Mouse (Mus musculus) cortical plate, adult 2 months (tissue): ENCODE measurements around the gene Inpp5a.

Source experiments
- CTCF ChIP-seq: fragments of 200-500 bp; IDR thresholded peaks from 2 replicates; pipeline ENCODE4 v1.5.1; 2011; ENCODE audit warnings: mild to moderate bottlenecking, control low read depth, low read length; ENCODE audit not compliant: insufficient read depth; ENCODE audit errors: extremely low read depth
- POLR2A ChIP-seq: fragments of 200-500 bp; IDR thresholded peaks from 2 replicates; pipeline ENCODE4 v1.6.1; 2011; ENCODE audit warnings: mild to moderate bottlenecking, low read length, control low read depth; ENCODE audit not compliant: insufficient read depth; ENCODE audit errors: extremely low read depth

DNA sequence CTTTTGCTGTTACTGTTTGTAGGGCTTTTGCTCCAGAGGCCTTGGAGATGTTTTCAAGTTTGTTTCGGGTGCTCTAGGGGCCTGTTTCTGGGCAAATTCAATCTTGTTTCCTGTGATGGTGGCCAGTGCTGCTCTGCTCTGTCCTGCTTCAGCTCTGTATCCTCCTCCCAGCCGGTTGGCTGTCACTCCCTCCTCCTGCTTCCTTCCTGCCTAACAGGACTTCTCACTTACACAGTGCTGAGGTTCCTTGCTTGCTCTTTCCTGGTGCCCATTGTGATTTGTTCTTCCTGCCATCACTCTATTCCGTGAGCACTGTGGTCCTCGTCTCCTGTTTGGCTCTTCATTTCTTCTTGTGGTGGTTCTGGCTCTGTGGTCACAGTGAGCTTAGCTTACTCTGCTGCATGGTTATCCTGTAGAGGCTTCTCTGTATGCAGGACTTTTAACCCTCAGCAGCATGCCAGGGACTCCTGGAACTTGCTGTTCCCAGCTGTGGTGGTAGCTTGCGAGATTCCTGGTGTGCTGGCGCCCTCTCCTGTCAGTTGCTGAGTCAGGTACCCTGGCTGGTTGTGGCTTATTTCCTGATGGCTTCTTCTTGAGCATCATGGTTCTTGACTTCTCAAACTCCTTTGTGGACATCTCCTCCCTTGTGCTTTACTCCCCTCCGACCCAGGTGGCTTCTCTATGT lies 84.1 kb downstream of the Inpp5a start:
- TF ChIP-seq POLR2A (no peak), CTCF (peak; percentile 96)
